Mouse (Mus musculus): ENCODE measurements around the gene A930004D18Rik.

A930004D18Rik gene

GRCm38 (mm10) chr2:18038141-18038752 lies 710 bp upstream of the A930004D18Rik start:
- no peak for DNase-seq (ENCODE audit: low spot score)

- DNase-seq (ENCODE audit: low spot score), result no peak
Observed at GRCm38 (mm10) chr2:18034371-18035250, 2.9 kb downstream of the A930004D18Rik start.

GRCm38 (mm10) chr2:18033166-18034108 lies 4.1 kb downstream of the A930004D18Rik start:
- no peak for DNase-seq (ENCODE audit: low spot score)

GRCm38 (mm10) chr2:18032538-18032895 lies 5.0 kb downstream of the A930004D18Rik start:
- no peak for DNase-seq (ENCODE audit: low spot score)

GRCm38 (mm10) chr2:18031831-18032537 lies 5.6 kb downstream of the A930004D18Rik start:
- peak; percentile 84 for DNase-seq (ENCODE audit: low spot score)

GRCm38 (mm10) chr2:18031271-18031821 lies 6.2 kb downstream of the A930004D18Rik start:
- peak; percentile 69 for DNase-seq (ENCODE audit: low spot score)

- peak; percentile 84 for DNase-seq (ENCODE audit: low spot score)
Observed at GRCm38 (mm10) chr2:18030581-18030980, 7.0 kb downstream of the A930004D18Rik start.

GRCm38 (mm10) chr2:18029656-18030055 lies 7.9 kb downstream of the A930004D18Rik start:
- DNase-seq (ENCODE audit: low spot score), result no peak

- DNase-seq (ENCODE audit: low spot score), result peak; percentile 80
Observed at GRCm38 (mm10) chr2:18028140-18029021, 9.2 kb downstream of the A930004D18Rik start.

GRCm38 (mm10) chr2:18027448-18028139 lies 9.9 kb downstream of the A930004D18Rik start:
- DNase-seq (ENCODE audit: low spot score), result peak; percentile 96

- peak; percentile 81 for DNase-seq (ENCODE audit: low spot score)
Observed at GRCm38 (mm10) chr2:18026116-18026947, 11.2 kb downstream of the A930004D18Rik start.

- DNase-seq (ENCODE audit: low spot score), result no peak
Observed at GRCm38 (mm10) chr2:18025781-18026115, 11.8 kb downstream of the A930004D18Rik start.

- no peak for DNase-seq (ENCODE audit: low spot score)
Observed at GRCm38 (mm10) chr2:18025116-18025515, 12.4 kb downstream of the A930004D18Rik start.

GRCm38 (mm10) chr2:18022886-18023285 lies 14.7 kb downstream of the A930004D18Rik start:
- DNase-seq (ENCODE audit: low spot score), result no peak

GRCm38 (mm10) chr2:18019122-18019521 lies 18.4 kb downstream of the A930004D18Rik start:
- DNase-seq (ENCODE audit: low spot score), result no peak

GRCm38 (mm10) chr2:18017321-18017720 lies 20.2 kb downstream of the A930004D18Rik start:
- no peak for DNase-seq (ENCODE audit: low spot score)

GRCm38 (mm10) chr2:18016639-18017038 lies 20.9 kb downstream of the A930004D18Rik start:
- DNase-seq (ENCODE audit: low spot score), result no peak

GRCm38 (mm10) chr2:18015581-18015980 lies 22.0 kb downstream of the A930004D18Rik start:
- DNase-seq (ENCODE audit: low spot score), result no peak

GRCm38 (mm10) chr2:18012866-18013265 lies 24.7 kb downstream of the A930004D18Rik start:
- DNase-seq (ENCODE audit: low spot score), result no peak

Data from embryo, embryonic 10 days (tissue).